Mouse (Mus musculus) limb, embryonic 12.5 days (tissue): ENCODE measurements around the gene Zfp287. TPM values are rescaled to one million over a fixed set of nuclear protein-coding genes. Genes with fewer than 3 reads are reported as not detected.

ENCODE experiments used
- ATAC-seq: fragments of 200-750 bp; cut with Nextera tagmentation; 2 replicates; pipeline ENCODE4 v1.8.0; 2017; ENCODE audit warnings: low read depth, moderate TSS enrichment; ENCODE audit not compliant: insufficient number of reproducible peaks, insufficient read depth, low FRiP score, low TSS enrichment
- H3K27ac ChIP-seq: fragments of 300-500 bp; sonication (generic); 2 replicates; pipeline ENCODE4 v1.5.1; 2016; ENCODE audit warnings: mild to moderate bottlenecking, moderate library complexity
- H3K27me3 ChIP-seq: fragments of 300-500 bp; sonication (generic); 2 replicates; pipeline ENCODE4 v1.6.1; 2016; ENCODE audit warnings: mild to moderate bottlenecking, moderate library complexity
- H3K36me3 ChIP-seq: fragments of 300-500 bp; sonication (generic); 2 replicates; pipeline ENCODE4 v1.6.1; 2016; ENCODE audit warnings: mild to moderate bottlenecking, moderate library complexity
- H3K4me1 ChIP-seq: fragments of 300-500 bp; sonication (generic); replicated peaks from 2 replicates; pipeline ENCODE4 v1.6.1; 2016
- H3K4me2 ChIP-seq: fragments of 300-500 bp; sonication (generic); 2 replicates; pipeline ENCODE4 v1.6.1; 2016; ENCODE audit warnings: mild to moderate bottlenecking, moderate library complexity
- H3K4me3 ChIP-seq: fragments of 300-500 bp; sonication (generic); replicated peaks from 2 replicates; pipeline ENCODE4 v1.5.1; 2016; ENCODE audit warnings: mild to moderate bottlenecking
- H3K9ac ChIP-seq: fragments of 300-500 bp; sonication (generic); replicated peaks from 2 replicates; pipeline ENCODE4 v1.6.1; 2016; ENCODE audit warnings: mild to moderate bottlenecking, moderate library complexity
- H3K9me3 ChIP-seq: fragments of 300-500 bp; sonication (generic); 2 replicates; pipeline ENCODE4 v1.6.1; 2016; ENCODE audit warnings: mild to moderate bottlenecking, moderate library complexity
- WGBS: fragments of 180-500 bp; shearing (Covaris S2); methylation state at CpG from one replicate; pipeline ENCODE4 v1.1.7; 2016; 5-methylcytosine and 5-hydroxymethylcytosine counted together
- polyA plus RNA-seq: library from polyadenylated mRNA; unstranded; fragments of >200 nt; fragmentation: Nextera tagmentation; extraction: Ambion mirVana; gene quantifications from 2 replicates; pipeline ENCODE4 v1.2.1, GENCODE M21; 2016

Gene Zfp287
- polyA plus RNA-seq, 1 experiment from 2014 or later: 16.3 TPM

DNA sequence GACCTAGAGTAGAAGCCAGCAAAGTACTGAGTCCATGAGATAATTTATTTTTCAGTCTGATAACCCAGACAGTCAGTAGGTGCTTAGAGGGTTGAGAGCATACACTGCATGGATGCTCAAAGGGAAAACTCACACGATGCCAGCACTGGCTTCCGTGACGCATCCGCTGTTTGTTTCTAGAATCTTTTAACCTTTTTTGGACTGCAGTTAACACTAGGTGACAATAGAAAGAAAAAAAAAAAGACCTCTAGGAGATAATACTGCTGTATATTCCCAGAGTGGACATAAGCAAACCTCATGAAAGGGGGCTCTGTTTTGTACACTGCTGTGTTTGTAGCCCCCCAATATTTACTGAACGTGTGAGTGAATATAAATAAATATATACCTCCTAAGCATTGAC lies 62.7 kb downstream of the Zfp287 start:
- Histone ChIP-seq H3K27me3 (no peaks in the 10 kb centered on the region), H3K4me3 (no peak overlapping the region), H3K4me2 (no peak overlapping the region), H3K9me3 (no peaks in the 10 kb centered on the region), H3K4me1 (no peaks in the 10 kb centered on the region), H3K36me3 (peaks cover 29% of the 10 kb centered on the region), H3K9ac (no peak overlapping the region), H3K27ac (no peak overlapping the region)
- no peak for ATAC-seq
- 93% methylated on average over 5 of the region's 5 CpGs for WGBS

DNA sequence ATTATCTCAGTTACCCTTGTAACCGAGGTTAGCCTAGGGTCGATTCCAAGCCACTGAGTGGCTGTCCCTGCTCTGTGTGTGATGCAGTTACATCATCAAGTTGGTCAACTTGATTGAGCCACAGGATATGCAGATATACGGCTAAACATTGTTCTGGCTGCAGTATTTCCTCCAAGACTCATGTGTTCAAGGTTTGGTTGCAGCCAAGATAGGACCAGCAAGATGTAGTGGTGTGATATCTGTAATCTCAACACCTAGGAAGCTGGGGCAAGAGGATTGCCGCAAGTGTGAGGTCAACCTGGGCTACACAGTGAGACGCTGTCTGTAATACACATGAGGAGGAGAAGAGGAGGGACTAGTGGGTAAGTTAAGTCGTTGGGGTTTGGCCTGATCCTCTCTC lies 67.5 kb downstream of the Zfp287 start:
- Histone ChIP-seq H3K27ac (no peak overlapping the region), H3K4me3 (no peak overlapping the region), H3K27me3 (no peaks in the 10 kb centered on the region), H3K9ac (no peak overlapping the region), H3K9me3 (no peaks in the 10 kb centered on the region), H3K4me2 (no peak overlapping the region), H3K4me1 (no peaks in the 10 kb centered on the region), H3K36me3 (peaks cover 38% of the 10 kb centered on the region)
- ATAC-seq: no peak
- 91% methylated on average over 6 of the region's 6 CpGs for WGBS

DNA sequence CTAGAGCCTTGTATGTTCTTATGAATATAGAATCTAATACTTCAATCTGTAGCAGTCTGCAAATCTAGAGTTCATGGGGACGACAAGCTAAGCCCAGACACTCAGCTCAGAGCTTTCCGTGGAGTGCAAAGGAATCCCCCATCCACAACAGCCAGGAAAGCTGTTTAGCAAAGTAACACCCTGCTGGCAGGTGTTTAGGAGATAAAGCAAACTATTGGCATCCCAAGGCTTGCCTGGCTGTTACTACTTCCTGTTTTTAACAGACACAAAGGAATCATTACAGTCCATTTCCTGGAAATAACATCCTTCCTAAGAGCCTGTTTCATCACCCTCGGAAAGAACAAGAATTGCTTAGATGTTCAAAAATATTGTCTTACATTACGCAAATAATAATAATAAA lies 70.8 kb downstream of the Zfp287 start:
- WGBS: 56% methylated on average over 4 of the region's 4 CpGs
- Histone ChIP-seq H3K9ac (no peak overlapping the region), H3K4me1 (no peaks in the 10 kb centered on the region), H3K36me3 (peaks cover 39% of the 10 kb centered on the region), H3K4me2 (no peak overlapping the region), H3K27me3 (no peaks in the 10 kb centered on the region), H3K4me3 (no peak overlapping the region), H3K9me3 (no peaks in the 10 kb centered on the region), H3K27ac (no peak overlapping the region)
- no peak for ATAC-seq

DNA sequence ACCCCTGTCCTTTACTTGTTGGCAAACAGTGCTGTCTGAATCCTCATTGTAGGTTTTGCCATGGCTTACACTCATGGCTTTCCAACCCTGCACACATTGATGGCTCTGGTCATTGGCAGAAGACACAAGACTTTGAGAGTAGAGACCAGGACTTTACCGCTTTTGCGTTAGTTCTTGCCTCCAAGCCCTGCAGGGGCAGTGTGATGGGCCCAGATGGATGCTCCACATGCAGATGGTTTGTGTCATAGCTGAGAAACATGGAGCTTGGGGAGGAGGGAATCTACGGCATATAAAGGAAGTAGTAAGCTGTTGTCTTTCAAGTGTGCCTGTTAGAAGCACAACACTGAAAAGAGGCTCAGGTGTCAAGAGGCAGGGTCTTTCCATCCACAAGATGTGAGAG lies 79.6 kb downstream of the Zfp287 start:
- no peak overlapping the region for H3K27ac ChIP-seq
- H3K4me3 ChIP-seq: no peak overlapping the region
- H3K9ac ChIP-seq: no peak overlapping the region
- H3K27me3 ChIP-seq: no peaks in the 10 kb centered on the region
- H3K36me3 ChIP-seq: peaks cover 55% of the 10 kb centered on the region
- H3K4me2 ChIP-seq: no peak overlapping the region
- WGBS: 90% methylated on average over 3 of the region's 3 CpGs
- ATAC-seq: no peak
- H3K4me1 ChIP-seq: peaks cover 27% of the 10 kb centered on the region
- H3K9me3 ChIP-seq: no peaks in the 10 kb centered on the region

DNA sequence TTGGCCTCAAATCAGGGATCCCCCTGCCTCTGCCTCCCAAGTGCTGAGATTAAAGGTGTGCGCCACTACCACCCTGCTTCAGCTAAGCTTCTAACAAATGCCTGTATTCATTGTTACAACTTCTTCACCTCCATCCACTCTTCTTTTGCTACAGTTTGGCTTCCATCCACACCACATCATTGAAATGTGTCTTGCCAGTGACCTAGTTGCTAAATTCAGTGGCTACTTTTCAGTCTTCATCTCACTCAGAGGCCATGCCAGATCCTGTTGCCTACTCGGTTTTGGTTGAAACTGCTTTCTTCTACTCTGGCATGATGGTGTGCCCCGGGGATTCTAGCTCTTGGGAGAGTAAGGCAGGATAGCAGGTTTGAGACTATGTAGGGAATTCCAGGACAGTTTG lies 80.1 kb downstream of the Zfp287 start:
- Histone ChIP-seq H3K27me3 (no peaks in the 10 kb centered on the region), H3K4me2 (no peak overlapping the region), H3K4me3 (no peak overlapping the region), H3K9me3 (no peaks in the 10 kb centered on the region), H3K4me1 (peaks cover 32% of the 10 kb centered on the region), H3K9ac (no peak overlapping the region), H3K27ac (no peak overlapping the region), H3K36me3 (peaks cover 50% of the 10 kb centered on the region)
- WGBS: 82% methylated on average over 3 of the region's 3 CpGs
- ATAC-seq: no peak

Other genes with a start within 250 kb of the Zfp287 start
- gene Cenpv, start 192.6 kb downstream of the Zfp287 start, polyA plus RNA-seq: 44.5 and 47.9 TPM in 2 replicates
- 3,589 and 3,648 TPM in 2 replicates for gene Ubb, start 180.7 kb downstream of the Zfp287 start, polyA plus RNA-seq
- gene Trpv2, start 157.4 kb downstream of the Zfp287 start, polyA plus RNA-seq: 0.88 and 1.2 TPM in 2 replicates
- 19.2 and 23.2 TPM in 2 replicates for gene Lrrc75a, start 83.4 kb downstream of the Zfp287 start, polyA plus RNA-seq
- gene Mmgt2, start 83.2 kb downstream of the Zfp287 start, polyA plus RNA-seq: 59.9 and 61.2 TPM in 2 replicates
- gene Gm10428, start 21.2 kb upstream of the Zfp287 start, polyA plus RNA-seq: not detected in 2 replicates
- gene Zfp286, start 57.6 kb upstream of the Zfp287 start, polyA plus RNA-seq: 37.5 and 42.7 TPM in 2 replicates
- 8.3 and 10.1 TPM in 2 replicates for gene Trim16, start 88.3 kb upstream of the Zfp287 start, polyA plus RNA-seq
- 0.59 and 0.73 TPM in 2 replicates for gene Fbxw10, start 115.2 kb upstream of the Zfp287 start, polyA plus RNA-seq
- gene Tvp23b, start 147.6 kb upstream of the Zfp287 start, polyA plus RNA-seq: 45.0 and 46.0 TPM in 2 replicates
- not detected in 2 replicates for gene Cdrt4, start 219.3 kb upstream of the Zfp287 start, polyA plus RNA-seq